12 mouse cellular contexts compared by ENCODE assay signal in genomic region chr8:48704485-48704884, GRCm38 (mm10).
DNase-seq lines count a peak whose midpoint lies in the region; ATAC-seq and TF ChIP-seq lines count a peak whose summit lies in the region.
"Had no signal": no experiment of that assay in that cellular context is flagged by ENCODE, and none has a peak within 500 bp of the region (broad histone marks: within the 10 kb centered on the region; RNA-seq: fewer than 3 reads in every experiment).

No protein-coding gene starts in this region.

- no peak for TF ChIP-seq CTCF in kidney, adult 2 months (conservative IDR thresholded peaks at IDR 0.05; ENCODE audit: insufficient read depth, insufficient read length, low read depth, low read length)

- peak; percentile 72; the same call in 1 of the 2 replicates for ATAC-seq in limb, embryonic 15.5 days (ENCODE audit: insufficient number of reproducible peaks, low FRiP score, low TSS enrichment, low read depth)
- ATAC-seq in hindbrain, embryonic 12.5 days (ENCODE audit: low FRiP score): no peak
- no peak for ATAC-seq in hindbrain, embryonic 14.5 days (ENCODE audit: low FRiP score)
- ATAC-seq: forebrain, postnatal 0 days had no signal

- H3K4me2 ChIP-seq in limb, embryonic 15.5 days: no peak overlapping the region
- H3K4me2 ChIP-seq in hindbrain, embryonic 12.5 days (replicated peaks): no peak overlapping the region
- no peak overlapping the region for H3K4me2 ChIP-seq in hindbrain, embryonic 14.5 days (replicated peaks)

- DNase-seq in urinary bladder, postnatal 14 days (ENCODE audit: low spot score): peak; percentile 9
- no peak for DNase-seq in urinary bladder, postnatal 25 days (ENCODE audit: low spot score)
- peak; percentile 40 for DNase-seq in kidney, adult 2 months
- no peak for DNase-seq in hindbrain, embryonic 14.5 days (ENCODE audit: low spot score)
- no peak for DNase-seq in layer of hippocampus, postnatal 25 days (ENCODE audit: extremely low spot score in 1 of 2, low spot score in 1 of 2)
- DNase-seq: cerebellum, adult 2 months; forebrain, postnatal 0 days; gastrocnemius, postnatal 25 days; thymus, postnatal 25 days had no signal

- WGBS in kidney, adult 2 months: 66% methylated on average over 6 of the region's 6 CpGs
- WGBS in limb, embryonic 15.5 days: 56% methylated on average over 6 of the region's 6 CpGs
- 77% methylated on average over 6 of the region's 6 CpGs for WGBS in hindbrain, embryonic 12.5 days
- 85% methylated on average over 6 of the region's 6 CpGs for WGBS in hindbrain, embryonic 14.5 days

- H3K27me3 ChIP-seq in kidney, adult 2 months (replicated peaks; ENCODE audit: control insufficient read depth, insufficient read depth, low read length): no peaks in the 10 kb centered on the region
- no peaks in the 10 kb centered on the region for H3K27me3 ChIP-seq in limb, embryonic 15.5 days
- H3K27me3 ChIP-seq in hindbrain, embryonic 12.5 days: no peaks in the 10 kb centered on the region
- H3K27me3 ChIP-seq in hindbrain, embryonic 14.5 days (ENCODE audit: control insufficient read depth, insufficient read depth, low read length): no peaks in the 10 kb centered on the region

- no peak overlapping the region for H3K9ac ChIP-seq in limb, embryonic 15.5 days
- no peak overlapping the region for H3K9ac ChIP-seq in hindbrain, embryonic 12.5 days
- no peak overlapping the region for H3K9ac ChIP-seq in hindbrain, embryonic 14.5 days
- H3K9ac ChIP-seq: forebrain, postnatal 0 days had no signal

- peak overlapping the region; percentile 42; the same call in 1 of the 2 replicates for H3K27ac ChIP-seq in kidney, adult 2 months (ENCODE audit: insufficient read depth, low read depth, low read length)
- no peak overlapping the region for H3K27ac ChIP-seq in limb, embryonic 15.5 days
- H3K27ac ChIP-seq in hindbrain, embryonic 12.5 days: no peak overlapping the region
- H3K27ac ChIP-seq in hindbrain, embryonic 14.5 days: no peak overlapping the region
- H3K27ac ChIP-seq: macrophage had no signal

- no peaks in the 10 kb centered on the region for H3K36me3 ChIP-seq in kidney, adult 2 months (ENCODE audit: control insufficient read depth, insufficient read depth, low read length)
- no peaks in the 10 kb centered on the region for H3K36me3 ChIP-seq in limb, embryonic 15.5 days
- no peaks in the 10 kb centered on the region for H3K36me3 ChIP-seq in hindbrain, embryonic 12.5 days
- H3K36me3 ChIP-seq in hindbrain, embryonic 14.5 days (replicated peaks; ENCODE audit: control insufficient read depth, insufficient read depth): no peaks in the 10 kb centered on the region

- H3K9me3 ChIP-seq in limb, embryonic 15.5 days: no peaks in the 10 kb centered on the region
- 0 out of 2 replicates have a peak, but pooled peaks cover 4% of the 10 kb centered on the region for H3K9me3 ChIP-seq in hindbrain, embryonic 12.5 days (replicated peaks)
- no peaks in the 10 kb centered on the region for H3K9me3 ChIP-seq in hindbrain, embryonic 14.5 days (ENCODE audit: control insufficient read depth, low read length)

- no peak for TF ChIP-seq POLR2A in kidney, adult 2 months (IDR thresholded peaks at IDR 0.05; ENCODE audit: low read depth, low read length)

- no peak overlapping the region for H3K4me3 ChIP-seq in kidney, adult 2 months (ENCODE audit: insufficient read depth, low read depth, low read length)
- no peak overlapping the region for H3K4me3 ChIP-seq in limb, embryonic 15.5 days
- H3K4me3 ChIP-seq in hindbrain, embryonic 12.5 days: no peak overlapping the region
- H3K4me3 ChIP-seq in hindbrain, embryonic 14.5 days (replicated peaks; ENCODE audit: low read length): no peak overlapping the region

- H3K4me1 ChIP-seq in kidney, adult 2 months (ENCODE audit: control insufficient read depth, insufficient read depth, low read length): no peaks in the 10 kb centered on the region
- H3K4me1 ChIP-seq in limb, embryonic 15.5 days: peaks cover 3% of the 10 kb centered on the region; the same call in 1 of the 2 replicates
- H3K4me1 ChIP-seq in hindbrain, embryonic 12.5 days: no peaks in the 10 kb centered on the region
- H3K4me1 ChIP-seq in hindbrain, embryonic 14.5 days (replicated peaks; ENCODE audit: control insufficient read depth, insufficient read depth, low read length): no peaks in the 10 kb centered on the region; the same call in 1 of the 2 replicates

Comparison
In these comparisons a context has a peak if more than half of its experiments do, and no peak if none do; other contexts are left out.
1. DNase-seq: peak in urinary bladder, postnatal 14 days (single experiment) and kidney, adult 2 months (single experiment); none in urinary bladder, postnatal 25 days (single experiment), hindbrain, embryonic 14.5 days (single experiment) and layer of hippocampus, postnatal 25 days (0 of 2).